Mouse (Mus musculus): ENCODE data around the gene Pycard. TPM values are rescaled to one million over a fixed set of nuclear protein-coding genes. Genes with fewer than 3 reads are reported as not detected.
"Not testable (repeated sequence)": the region's sequence is repeated elsewhere in the genome, so short reads cannot be mapped to it uniquely, and the experiment has no call there.

Pycard gene
- polyA plus RNA-seq (2011; ENCODE audit: insufficient read depth, insufficient read length, low replicate concordance, missing spikeins): 17.7 and 19.9 TPM in 2 replicates

DNA sequence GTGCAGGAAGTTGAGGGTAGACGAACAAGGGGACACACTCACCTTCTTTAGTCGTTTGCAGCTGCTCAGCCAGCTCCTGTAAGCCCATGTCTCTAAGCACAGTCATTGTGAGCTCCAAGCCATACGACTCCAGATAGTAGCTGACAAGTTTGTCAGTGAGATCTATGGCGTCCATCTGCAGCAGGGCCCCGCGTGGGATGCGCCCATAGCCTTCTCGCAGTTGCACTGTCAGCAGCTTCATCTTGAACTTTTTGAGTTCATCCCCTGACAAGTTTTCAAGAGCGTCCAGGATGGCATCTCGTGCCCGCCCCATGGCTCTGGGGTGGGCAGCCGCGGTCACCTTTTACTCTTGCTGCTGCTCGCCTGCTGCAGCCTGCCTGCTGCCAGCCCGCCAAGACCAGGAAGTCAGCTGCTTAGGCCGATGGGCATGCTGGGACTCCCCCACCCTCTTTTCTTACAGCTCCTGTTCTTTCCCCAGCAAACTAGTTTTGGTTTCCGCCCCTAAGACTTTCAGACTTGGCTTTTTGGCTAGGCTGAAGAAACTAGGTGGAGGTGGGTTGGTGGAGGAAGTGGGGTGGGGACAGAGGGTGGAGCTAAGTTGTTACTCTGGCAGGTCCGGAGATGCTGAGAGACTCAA is at the start of gene Pycard:
Gene Pycard, minus strand, starts transcription at position 527 of the 637 bp plus-strand sequence.
- H3K4me3 ChIP-seq (replicated peaks; ENCODE audit: control insufficient read depth, low read depth, low read length): peak within 1 kb of the TSS; percentile 70
- no peak for TF ChIP-seq CTCF (IDR thresholded peaks at IDR 0.05; ENCODE audit: control insufficient read depth, insufficient read depth, low read length)
- TF ChIP-seq POLR2A (IDR thresholded peaks at IDR 0.05; ENCODE audit: borderline replicate concordance, control insufficient read depth, low read depth, low read length): peak; percentile 87; the same call in 1 of the 2 replicates
- under 1% methylated on average over 18 of the region's 18 CpGs for whole genome bisulfite sequencing
- peak within 1 kb of the TSS; percentile 48 for H3K27ac ChIP-seq (ENCODE audit: control insufficient read depth, insufficient read depth, low read depth, low read length, poor library complexity)
- peaks cover 2% of the 10 kb centered on the region for H3K4me1 ChIP-seq (ENCODE audit: control insufficient read depth, insufficient read depth, low read length)

DNA sequence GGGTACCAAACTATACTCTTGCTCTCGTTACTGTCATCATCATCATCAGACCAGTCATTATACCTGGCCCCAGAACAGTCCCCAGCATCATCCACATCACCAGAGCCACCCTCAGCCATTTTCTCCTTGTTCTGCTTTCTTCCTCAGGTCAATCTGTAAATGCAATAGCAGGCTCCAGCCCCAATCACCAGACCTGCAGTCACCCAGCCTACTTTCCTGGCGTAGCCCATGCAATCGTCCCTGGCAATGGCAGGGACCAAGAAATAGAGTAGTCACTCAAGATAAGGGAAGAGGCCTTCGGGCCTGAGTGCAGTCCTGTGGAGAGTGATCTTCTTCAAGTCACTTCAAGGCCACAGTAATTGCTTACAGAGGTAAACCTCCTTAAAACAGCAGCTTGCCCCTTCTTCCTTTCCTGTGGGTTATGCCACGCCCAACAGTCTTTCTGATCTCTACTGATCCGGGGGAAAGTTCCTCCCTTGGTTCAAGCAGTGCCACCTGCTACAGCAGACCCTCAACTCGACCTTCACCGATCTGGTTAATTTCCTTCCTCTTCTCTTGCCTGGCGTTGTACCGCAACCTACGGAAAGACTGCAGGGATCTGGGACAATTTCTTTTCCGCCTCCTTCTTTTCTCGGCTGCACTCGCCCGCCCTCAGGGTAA is 48.6 kb upstream of the Pycard start:
- WGBS: 6% methylated on average over 15 of the region's 15 CpGs
- H3K27ac ChIP-seq (ENCODE audit: control insufficient read depth, insufficient read depth, low read depth, low read length, poor library complexity): peak overlapping the region; percentile 39
- not testable (repeated sequence) for H3K4me1 ChIP-seq (ENCODE audit: control insufficient read depth, insufficient read depth, low read length); H3K4me3 ChIP-seq (replicated peaks; ENCODE audit: control insufficient read depth, low read depth, low read length)

DNA sequence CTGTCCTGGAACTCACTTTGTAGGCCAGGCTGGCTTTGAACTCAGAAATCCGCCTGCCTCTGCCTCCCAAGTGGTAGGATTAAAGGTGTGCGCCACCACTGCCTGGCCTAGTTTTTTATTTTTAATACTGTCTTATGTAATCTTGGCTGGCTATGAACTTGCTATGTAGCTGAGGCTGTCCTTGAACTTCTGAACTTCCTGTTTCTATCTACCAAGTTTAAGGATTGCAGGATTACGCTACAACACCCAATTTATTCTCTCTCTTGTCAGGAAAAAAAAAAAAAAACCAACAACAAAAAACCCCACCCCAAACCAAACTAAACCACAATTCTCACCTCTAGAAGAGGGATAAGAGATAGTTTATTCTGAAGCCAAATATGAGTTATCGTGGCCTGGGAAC is 39.9 kb upstream of the Pycard start:
- Histone ChIP-seq H3K27ac (ENCODE audit: control insufficient read depth, insufficient read depth, low read depth, low read length, poor library complexity) (no peak overlapping the region), H3K4me1 (ENCODE audit: control insufficient read depth, insufficient read depth, low read length) (no peaks in the 10 kb centered on the region; the same call in 1 of the 2 replicates), H3K4me3 (replicated peaks; ENCODE audit: control insufficient read depth, low read depth, low read length) (no peak overlapping the region)
- 75% methylated on average over 4 of the region's 4 CpGs for WGBS
- TF ChIP-seq POLR2A (IDR thresholded peaks at IDR 0.05; ENCODE audit: borderline replicate concordance, control insufficient read depth, low read depth, low read length): no peak
- no peak for TF ChIP-seq CTCF (IDR thresholded peaks at IDR 0.05; ENCODE audit: control insufficient read depth, insufficient read depth, low read length)

DNA sequence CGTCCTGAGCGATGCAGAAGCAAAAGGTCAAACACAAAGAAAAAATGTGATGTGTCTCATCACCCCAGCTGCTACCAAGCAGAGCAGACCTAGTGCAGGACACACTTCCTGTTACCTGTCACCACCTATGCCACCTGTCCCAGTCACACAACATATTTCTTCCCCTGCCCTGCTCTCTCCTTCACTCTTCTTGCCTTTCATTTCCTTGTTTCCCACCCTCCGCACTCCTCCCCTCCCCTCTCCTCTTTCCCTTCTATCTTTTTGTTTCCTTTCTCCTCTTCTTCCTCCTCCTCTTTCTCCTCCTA is 39.3 kb upstream of the Pycard start:
- H3K27ac ChIP-seq (ENCODE audit: control insufficient read depth, insufficient read depth, low read depth, low read length, poor library complexity): no peak overlapping the region
- WGBS: 88% methylated on average over 3 of the region's 3 CpGs
- TF ChIP-seq CTCF (IDR thresholded peaks at IDR 0.05; ENCODE audit: control insufficient read depth, insufficient read depth, low read length): no peak
- no peak for TF ChIP-seq POLR2A (IDR thresholded peaks at IDR 0.05; ENCODE audit: borderline replicate concordance, control insufficient read depth, low read depth, low read length)
- no peaks in the 10 kb centered on the region; the same call in 1 of the 2 replicates for H3K4me1 ChIP-seq (ENCODE audit: control insufficient read depth, insufficient read depth, low read length)
- H3K4me3 ChIP-seq (replicated peaks; ENCODE audit: control insufficient read depth, low read depth, low read length): no peak overlapping the region

DNA sequence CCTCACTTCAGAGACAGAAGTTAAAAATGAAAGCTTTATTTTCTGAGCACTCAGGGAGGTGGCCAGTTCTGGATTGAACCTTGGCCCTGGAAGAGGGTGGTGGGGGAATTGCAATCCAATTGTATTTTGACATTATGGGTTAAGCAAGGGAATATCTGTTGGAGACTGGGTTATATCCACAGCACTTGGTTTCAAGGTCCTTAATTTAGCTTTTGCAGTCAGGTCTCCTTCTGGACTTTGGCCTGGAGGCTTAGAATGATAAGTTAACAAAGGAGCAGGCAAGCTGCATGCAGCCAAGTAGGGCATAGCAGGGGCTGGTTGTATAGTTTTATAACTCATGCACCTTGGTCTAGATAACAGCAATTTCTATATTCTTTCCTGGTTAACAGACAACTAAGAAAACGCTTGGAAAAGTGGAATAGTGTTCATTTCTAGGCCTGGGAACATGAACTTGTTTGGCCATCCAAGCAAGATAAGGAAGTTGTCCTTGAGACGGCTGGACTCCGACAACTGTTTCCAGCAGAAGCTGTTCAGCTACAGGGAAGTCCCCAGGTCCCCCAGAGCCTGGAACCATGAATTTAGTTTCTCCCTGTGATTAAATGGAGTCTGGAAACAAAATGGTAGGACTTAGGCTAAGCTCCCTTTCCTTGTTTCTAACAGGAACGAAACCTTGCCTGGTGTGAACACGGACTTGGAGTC is 38.8 kb upstream of the Pycard start:
- Histone ChIP-seq H3K4me1 (ENCODE audit: control insufficient read depth, insufficient read depth, low read length) (no peaks in the 10 kb centered on the region; the same call in 1 of the 2 replicates), H3K4me3 (replicated peaks; ENCODE audit: control insufficient read depth, low read depth, low read length) (no peak overlapping the region), H3K27ac (ENCODE audit: control insufficient read depth, insufficient read depth, low read depth, low read length, poor library complexity) (no peak overlapping the region)
- no peak for TF ChIP-seq CTCF (IDR thresholded peaks at IDR 0.05; ENCODE audit: control insufficient read depth, insufficient read depth, low read length)
- no peak for TF ChIP-seq POLR2A (IDR thresholded peaks at IDR 0.05; ENCODE audit: borderline replicate concordance, control insufficient read depth, low read depth, low read length)
- WGBS: 85% methylated on average over 5 of the region's 5 CpGs

DNA sequence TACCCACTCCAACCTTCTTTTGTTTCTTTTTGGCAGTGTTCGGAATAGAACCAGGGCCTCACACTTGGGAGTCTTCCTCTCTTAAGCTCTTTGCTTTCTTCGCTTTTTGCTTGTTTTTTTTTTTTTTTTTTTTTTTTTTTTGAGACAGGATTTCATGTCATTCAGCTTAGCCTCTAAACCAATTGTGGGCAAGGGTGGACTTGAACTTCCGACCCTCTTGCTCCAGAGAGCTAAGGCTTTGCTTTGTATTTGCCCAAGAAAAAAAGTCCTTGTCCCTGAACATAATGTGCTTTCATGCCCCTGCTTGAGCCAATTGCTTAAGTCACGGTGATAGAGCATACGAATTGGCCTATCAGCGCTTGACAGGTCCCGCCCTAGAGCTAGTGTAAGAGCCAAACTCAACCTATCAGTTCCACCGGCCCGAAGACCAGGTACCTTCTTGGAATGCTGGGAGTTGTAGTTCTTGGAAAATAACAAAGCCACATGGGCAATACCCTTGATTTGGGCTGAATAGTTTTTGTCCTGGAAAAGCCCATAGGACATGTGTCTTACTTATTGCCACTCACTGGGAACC is 37.8 kb upstream of the Pycard start:
- H3K27ac ChIP-seq (ENCODE audit: control insufficient read depth, insufficient read depth, low read depth, low read length, poor library complexity): no peak overlapping the region
- no peaks in the 10 kb centered on the region; the same call in 1 of the 2 replicates for H3K4me1 ChIP-seq (ENCODE audit: control insufficient read depth, insufficient read depth, low read length)
- no peak for TF ChIP-seq CTCF (IDR thresholded peaks at IDR 0.05; ENCODE audit: control insufficient read depth, insufficient read depth, low read length)
- TF ChIP-seq POLR2A (IDR thresholded peaks at IDR 0.05; ENCODE audit: borderline replicate concordance, control insufficient read depth, low read depth, low read length): no peak
- no peak overlapping the region for H3K4me3 ChIP-seq (replicated peaks; ENCODE audit: control insufficient read depth, low read depth, low read length)
- 76% methylated on average over 9 of the region's 9 CpGs for WGBS

DNA sequence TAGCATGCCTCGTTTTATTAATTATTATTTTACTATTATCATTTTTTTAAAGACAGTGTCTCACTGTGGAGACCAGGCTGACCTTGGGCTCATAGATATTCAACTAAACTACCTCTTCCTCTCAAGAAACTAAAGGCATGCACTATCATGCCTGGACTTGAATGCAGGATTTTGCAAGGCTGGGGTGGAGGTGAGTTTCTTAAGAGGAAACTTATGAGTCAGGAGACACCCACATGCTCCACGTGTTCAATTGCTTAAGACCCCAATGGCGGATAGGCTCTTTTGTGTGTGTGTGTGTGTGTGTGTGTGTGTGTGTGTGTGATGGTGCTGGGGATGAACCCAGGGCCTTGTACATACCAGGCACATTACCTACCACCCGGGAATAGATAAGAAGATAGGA is 31.7 kb upstream of the Pycard start:
- TF ChIP-seq POLR2A (IDR thresholded peaks at IDR 0.05; ENCODE audit: borderline replicate concordance, control insufficient read depth, low read depth, low read length) (no peak), CTCF (IDR thresholded peaks at IDR 0.05; ENCODE audit: control insufficient read depth, insufficient read depth, low read length) (no peak)
- Histone ChIP-seq H3K4me1 (ENCODE audit: control insufficient read depth, insufficient read depth, low read length) (peaks cover 3% of the 10 kb centered on the region), H3K4me3 (replicated peaks; ENCODE audit: control insufficient read depth, low read depth, low read length) (no peak overlapping the region), H3K27ac (ENCODE audit: control insufficient read depth, insufficient read depth, low read depth, low read length, poor library complexity) (no peak overlapping the region)
- WGBS: 47% methylated on average over 4 of the region's 4 CpGs

DNA sequence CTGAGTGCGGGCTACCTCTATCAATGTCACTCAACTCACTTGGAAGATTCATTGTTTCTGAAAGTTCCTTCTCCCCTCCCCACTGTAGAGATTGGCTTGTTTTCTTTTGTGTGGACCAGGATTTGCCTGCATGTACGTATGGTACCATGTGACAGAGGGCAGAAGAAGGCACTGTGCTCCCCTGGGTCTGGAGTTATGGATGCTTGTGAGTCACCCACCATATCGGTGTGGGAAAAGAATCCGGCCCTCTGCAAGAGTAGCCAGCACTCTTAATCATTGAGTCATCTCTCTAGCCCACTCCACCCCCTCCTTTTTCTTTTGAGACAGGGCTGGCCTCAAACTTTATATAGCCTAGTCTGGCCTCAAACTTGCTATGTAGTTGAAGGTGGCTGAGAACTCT is 31.3 kb upstream of the Pycard start:
- H3K4me3 ChIP-seq (replicated peaks; ENCODE audit: control insufficient read depth, low read depth, low read length): no peak overlapping the region
- H3K27ac ChIP-seq (ENCODE audit: control insufficient read depth, insufficient read depth, low read depth, low read length, poor library complexity): peak overlapping the region; percentile 20; the same call in 1 of the 2 replicates
- peaks cover 3% of the 10 kb centered on the region for H3K4me1 ChIP-seq (ENCODE audit: control insufficient read depth, insufficient read depth, low read length)
- WGBS: 76% methylated on average over 4 of the region's 4 CpGs
- TF ChIP-seq CTCF (IDR thresholded peaks at IDR 0.05; ENCODE audit: control insufficient read depth, insufficient read depth, low read length) (no peak), POLR2A (IDR thresholded peaks at IDR 0.05; ENCODE audit: borderline replicate concordance, control insufficient read depth, low read depth, low read length) (no peak)
